Comparison of ENCODE assay signal across 8 mouse cellular contexts in genomic region chr5:138279585-138280424, GRCm38 (mm10). TPM values are rescaled to one million over a fixed set of nuclear protein-coding genes. Genes with fewer than 3 reads are reported as not detected.
A peak's percentile ranks its signal among the peaks of the same experiment; 100 is the strongest.
DNase-seq lines count a peak whose midpoint lies in the region; ATAC-seq lines count a peak whose summit lies in the region.

Gene Gm43720, minus strand, starts transcription at chr5:138279958.
Gene Gpc2, minus strand, starts transcription at chr5:138280005.
Gene Stag3, plus strand, starts transcription at chr5:138280240.

- peaks cover 42% of the 10 kb centered on the region for H3K4me1 ChIP-seq in hindbrain, embryonic 12.5 days

- H3K36me3 ChIP-seq in hindbrain, embryonic 12.5 days = peaks cover 27% of the 10 kb centered on the region

- peak within 1 kb of the TSS; percentile 85 for H3K4me2 ChIP-seq in hindbrain, embryonic 12.5 days (replicated peaks)

- H3K9me3 ChIP-seq in hindbrain, embryonic 12.5 days (replicated peaks) = 0 out of 2 replicates have a peak, but pooled peaks cover 3% of the 10 kb centered on the region

- peak; percentile 93 for ATAC-seq in activated CD4-positive, CD25-positive, alpha-beta regulatory T cell, adult 4 months
- peak; percentile 99 for ATAC-seq in hindbrain, embryonic 12.5 days (ENCODE audit: low FRiP score)

- H3K27ac ChIP-seq in hindbrain, embryonic 12.5 days = peak within 1 kb of the TSS; percentile 66; the same call in 1 of the 2 replicates

- DNase-seq in cerebellum, postnatal 36 days = peak; percentile 43 to 63
- DNase-seq in frontal cortex, postnatal 14 days (ENCODE audit: low spot score in 2 of 2) = peak; percentile 82 to 86
- DNase-seq in layer of hippocampus, postnatal 25 days (ENCODE audit: extremely low spot score in 1 of 2, low spot score in 1 of 2) = peak; percentile 59 to 65
- peak; percentile 82 for DNase-seq in lung, postnatal 25 days (ENCODE audit: low spot score)
- peak; percentile 82 for DNase-seq in ovary, postnatal 36 days (ENCODE audit: low spot score)
- peak; percentile 84 to 91 for DNase-seq in thymus, postnatal 10 days (ENCODE audit: low spot score in 2 of 2)

- peaks cover 7% of the 10 kb centered on the region; the same call in 1 of the 2 replicates for H3K27me3 ChIP-seq in hindbrain, embryonic 12.5 days

- WGBS in hindbrain, embryonic 12.5 days = under 1% methylated on average over 56 of the region's 56 CpGs

- H3K9ac ChIP-seq in hindbrain, embryonic 12.5 days = peak within 1 kb of the TSS; percentile 88

- H3K4me3 ChIP-seq in hindbrain, embryonic 12.5 days = peak within 1 kb of the TSS; percentile 68

RNA-seq across cellular contexts. Expression of gene Gm43720, which starts in this region (rescaled TPM):
- not detected for polyA plus RNA-seq in activated CD4-positive, CD25-positive, alpha-beta regulatory T cell, adult 4 months (2017; shearing (Covaris generic))
- polyA plus RNA-seq in hindbrain, embryonic 12.5 days (2016; fragmentation: Nextera tagmentation; extraction: Ambion mirVana) = 0.12 and 0.23 TPM in 2 replicates
- not detected for total RNA-seq in layer of hippocampus, postnatal 25 days (2021)

RNA-seq across cellular contexts. Expression of gene Gpc2, which starts in this region (rescaled TPM):
- not detected for polyA plus RNA-seq in activated CD4-positive, CD25-positive, alpha-beta regulatory T cell, adult 4 months (2017; shearing (Covaris generic))
- polyA plus RNA-seq in hindbrain, embryonic 12.5 days (2016; fragmentation: Nextera tagmentation; extraction: Ambion mirVana) = 164 and 168 TPM in 2 replicates
- 1 to 10 TPM; 3.3 to 4.8 TPM for total RNA-seq in layer of hippocampus, postnatal 25 days (2021)

RNA-seq across cellular contexts. Expression of gene Stag3, which starts in this region (rescaled TPM):
- polyA plus RNA-seq in activated CD4-positive, CD25-positive, alpha-beta regulatory T cell, adult 4 months (2017; shearing (Covaris generic)) = under 1 TPM; 0.13 to 0.62 TPM
- 4.6 and 6.9 TPM in 2 replicates for polyA plus RNA-seq in hindbrain, embryonic 12.5 days (2016; fragmentation: Nextera tagmentation; extraction: Ambion mirVana)
- 1 to 10 TPM; 1.3 to 1.4 TPM for total RNA-seq in layer of hippocampus, postnatal 25 days (2021)

Comparison
In these comparisons a context has a peak if more than half of its experiments do, and no peak if none do; other contexts are left out.
1. Peak in every context shown above with its lines: DNase-seq, ATAC-seq, H3K4me3 ChIP-seq and H3K27ac ChIP-seq.
2. RNA of gene Gpc2 (polyA plus RNA-seq): 164 to 168 TPM in hindbrain, embryonic 12.5 days; not detected in activated CD4-positive, CD25-positive, alpha-beta regulatory T cell, adult 4 months; every median in the first group is over 100 times any median in the second.
3. Peak in ATAC-seq in activated CD4-positive, CD25-positive, alpha-beta regulatory T cell, adult 4 months; RNA of the genes that start here not detected or under 1 TPM.